Mouse (Mus musculus) CH12.LX (cell line): ENCODE data around the gene Trim71. TPM values are rescaled to one million over a fixed set of nuclear protein-coding genes. Genes with fewer than 3 reads are reported as not detected.

Experiments used
- DNase-seq: peaks from one replicate; pipeline ENCODE4 v3.0.0-alpha.2; 2013; ENCODE audit errors: extremely low read depth
- H3K27ac ChIP-seq: 2 replicates; pipeline ENCODE4 v1.5.1; 2012; ENCODE audit warnings: low read depth, mild to moderate bottlenecking, control low read depth, moderate library complexity; ENCODE audit not compliant: insufficient read depth
- H3K27me3 ChIP-seq: replicated peaks from 2 replicates; pipeline ENCODE3; 2012; ENCODE audit warnings: inconsistent platforms
- H3K36me3 ChIP-seq, 2 experiments: replicated peaks in 1 of 2; 2 replicates each; pipeline versions ENCODE3 to v1.6.1; 2012; ENCODE audit warnings: inconsistent platforms in 1 of 2, low read length in 1 of 2, mild to moderate bottlenecking in 1 of 2, mixed read lengths in 1 of 2, moderate library complexity in 1 of 2; ENCODE audit not compliant: control insufficient read depth in 1 of 2, insufficient read depth in 1 of 2
- H3K4me1 ChIP-seq, 2 experiments: 2 replicates each; pipeline ENCODE4 v1.6.1; 2012; ENCODE audit warnings: inconsistent platforms in 1 of 2, moderate library complexity in 1 of 2; ENCODE audit not compliant: insufficient read depth in 2 of 2, control insufficient read depth in 1 of 2
- H3K4me2 ChIP-seq: 2 replicates; pipeline ENCODE4 v1.6.1; 2012; ENCODE audit warnings: low read depth, mild to moderate bottlenecking, control low read depth; ENCODE audit not compliant: poor library complexity, insufficient read depth, severe bottlenecking
- H3K4me3 ChIP-seq, 3 experiments: fragments of 150-350 bp in 1 of 3; sonication (generic) in 1 of 3; replicated peaks in 1 of 3; 2 replicates each; pipeline versions ENCODE3 to v1.5.1; 2011 to 2012; ENCODE audit warnings: low read depth in 2 of 3, low read length in 2 of 3, mild to moderate bottlenecking in 2 of 3, moderate library complexity in 2 of 3, control low read depth in 1 of 3, improper control_type of control experiment in 1 of 3, inconsistent platforms in 1 of 3, mixed read lengths in 1 of 3; ENCODE audit not compliant: poor library complexity in 1 of 3
- H3K79me2 ChIP-seq: replicated peaks from 2 replicates; pipeline ENCODE4 v1.6.1; 2012; ENCODE audit warnings: mild to moderate bottlenecking, moderate library complexity; ENCODE audit not compliant: control insufficient read depth, poor library complexity, insufficient read depth, severe bottlenecking; ENCODE audit errors: extremely low read depth
- H3K9ac ChIP-seq: 2 replicates; pipeline ENCODE4 v1.6.1; 2012; ENCODE audit warnings: low read depth, mild to moderate bottlenecking, control low read depth, moderate library complexity; ENCODE audit not compliant: insufficient read depth
- H3K9me3 ChIP-seq: replicated peaks from 2 replicates; pipeline ENCODE3; 2012; ENCODE audit warnings: low read length, inconsistent platforms, mixed read lengths
- BHLHE40 ChIP-seq: IDR thresholded peaks from 2 replicates; pipeline ENCODE4 v1.6.1; 2011; ENCODE audit warnings: mild to moderate bottlenecking, low read depth, low read length, improper control_type of control experiment
- CHD1 ChIP-seq: IDR thresholded peaks from 2 replicates; pipeline ENCODE4 v1.6.1; 2012; ENCODE audit warnings: low read depth, low read length, improper control_type of control experiment, inconsistent platforms
- CHD2 ChIP-seq: IDR thresholded peaks from 2 replicates; pipeline ENCODE4 v1.6.1; 2011; ENCODE audit warnings: low read length, improper control_type of control experiment
- CTCF ChIP-seq, 2 experiments: IDR thresholded peaks in 1 of 2; conservative IDR thresholded peaks in 1 of 2; 2 replicates each; pipeline ENCODE4 v1.5.1; 2011 to 2012; ENCODE audit warnings: low read depth in 2 of 2, low read length in 2 of 2, improper control_type of control experiment in 1 of 2, inconsistent platforms in 1 of 2, mild to moderate bottlenecking in 1 of 2, moderate library complexity in 1 of 2
- E2F4 ChIP-seq: IDR thresholded peaks from 2 replicates; pipeline ENCODE4 v1.6.1; 2011; ENCODE audit warnings: low read depth, low read length, improper control_type of control experiment; ENCODE audit not compliant: insufficient replicate concordance
- ELF1 ChIP-seq: IDR thresholded peaks from 2 replicates; pipeline ENCODE4 v1.6.1; 2014; ENCODE audit warnings: low read depth, mild to moderate bottlenecking, inconsistent platforms, low read length, improper control_type of control experiment
- EP300 ChIP-seq: IDR thresholded peaks from 2 replicates; pipeline ENCODE4 v1.6.1; 2011; ENCODE audit warnings: low read length, improper control_type of control experiment
- HCFC1 ChIP-seq: IDR thresholded peaks from 2 replicates; pipeline ENCODE4 v1.6.1; 2012; ENCODE audit warnings: low read depth, mild to moderate bottlenecking, inconsistent platforms, low read length, improper control_type of control experiment
- MEF2A ChIP-seq: IDR thresholded peaks from 2 replicates; pipeline ENCODE4 v1.6.1; 2014; ENCODE audit warnings: low read depth, mild to moderate bottlenecking, inconsistent platforms, low read length, improper control_type of control experiment, borderline replicate concordance
- MXI1 ChIP-seq: IDR thresholded peaks from 2 replicates; pipeline ENCODE4 v1.6.1; 2011; ENCODE audit warnings: mild to moderate bottlenecking, low read depth, low read length, improper control_type of control experiment
- MYC ChIP-seq: IDR thresholded peaks from 2 replicates; pipeline ENCODE4 v1.6.1; 2011; ENCODE audit warnings: low read depth, mild to moderate bottlenecking, improper control_type of control experiment, low read length
- PAX5 ChIP-seq: IDR thresholded peaks from 2 replicates; pipeline ENCODE4 v1.6.1; 2012; ENCODE audit warnings: low read length, inconsistent platforms, mixed read lengths
- RAD21 ChIP-seq: IDR thresholded peaks from 2 replicates; pipeline ENCODE4 v1.6.1; 2011; ENCODE audit warnings: low read depth, mild to moderate bottlenecking, low read length, improper control_type of control experiment, moderate library complexity
- RCOR1 ChIP-seq: conservative IDR thresholded peaks from 2 replicates; pipeline ENCODE4 v1.6.1; 2012; ENCODE audit warnings: low read depth, mild to moderate bottlenecking, inconsistent platforms, low read length, improper control_type of control experiment
- SMC3 ChIP-seq: IDR thresholded peaks from 2 replicates; pipeline ENCODE4 v1.6.1; 2011; ENCODE audit warnings: low read depth, low read length, improper control_type of control experiment
- TBP ChIP-seq: conservative IDR thresholded peaks from 2 replicates; pipeline ENCODE4 v1.6.1; 2011; ENCODE audit warnings: low read depth, low read length, improper control_type of control experiment
- TCF12 ChIP-seq: IDR thresholded peaks from 2 replicates; pipeline ENCODE4 v1.6.1; 2014; ENCODE audit warnings: low read depth, mild to moderate bottlenecking, inconsistent platforms, low read length, improper control_type of control experiment
- ZNF384 ChIP-seq: IDR thresholded peaks from 2 replicates; pipeline ENCODE4 v1.6.1; 2012; ENCODE audit warnings: low read depth, low read length, improper control_type of control experiment, inconsistent platforms
- dilution Hi-C: fragments of 300-500 bp; cut with MboI; formaldehyde crosslinking; loops from 2 replicates; pipeline ENCODE4 v1.14.3; 2020; ENCODE audit warnings: low sequenced_read_pairs; ENCODE audit not compliant: extremely low pct_unique_long_range_greater_than_20kb, extremely low pct_ligation_motif_present
- in situ Hi-C: fragments of 300-500 bp; cut with MboI; formaldehyde crosslinking; loops from 3 replicates; pipeline ENCODE4 v1.14.3; 2019; ENCODE audit warnings: low sequenced_read_pairs, low pct_ligation_motif_present, low pct_unique_long_range_greater_than_20kb, mixed read lengths
- polyA plus RNA-seq: library from polyadenylated mRNA; unstranded; fragments of >175 nt; gene quantifications from 2 replicates; pipeline ENCODE4 v1.2.1, GENCODE M21; 2012; ENCODE audit warnings: low read depth; ENCODE audit not compliant: insufficient read length
- total RNA-seq, 2 experiments: library from RNA; depleted of rRNA; stranded (reverse); fragments of 300-350 nt in 1 of 2; fragments of >200 nt in 1 of 2; gene quantifications; 2 replicates each; pipeline ENCODE4 v1.2.3; 2012 to 2014

Gene Trim71
- under 0.01 and 0.04 TPM in 2 replicates for total RNA-seq (2012; rRNA removed)
- total RNA-seq (2014; rRNA removed): not detected in 2 replicates
- 0.03 TPM in 1 of 2 replicates, not detected in the other for polyA plus RNA-seq

DNA sequence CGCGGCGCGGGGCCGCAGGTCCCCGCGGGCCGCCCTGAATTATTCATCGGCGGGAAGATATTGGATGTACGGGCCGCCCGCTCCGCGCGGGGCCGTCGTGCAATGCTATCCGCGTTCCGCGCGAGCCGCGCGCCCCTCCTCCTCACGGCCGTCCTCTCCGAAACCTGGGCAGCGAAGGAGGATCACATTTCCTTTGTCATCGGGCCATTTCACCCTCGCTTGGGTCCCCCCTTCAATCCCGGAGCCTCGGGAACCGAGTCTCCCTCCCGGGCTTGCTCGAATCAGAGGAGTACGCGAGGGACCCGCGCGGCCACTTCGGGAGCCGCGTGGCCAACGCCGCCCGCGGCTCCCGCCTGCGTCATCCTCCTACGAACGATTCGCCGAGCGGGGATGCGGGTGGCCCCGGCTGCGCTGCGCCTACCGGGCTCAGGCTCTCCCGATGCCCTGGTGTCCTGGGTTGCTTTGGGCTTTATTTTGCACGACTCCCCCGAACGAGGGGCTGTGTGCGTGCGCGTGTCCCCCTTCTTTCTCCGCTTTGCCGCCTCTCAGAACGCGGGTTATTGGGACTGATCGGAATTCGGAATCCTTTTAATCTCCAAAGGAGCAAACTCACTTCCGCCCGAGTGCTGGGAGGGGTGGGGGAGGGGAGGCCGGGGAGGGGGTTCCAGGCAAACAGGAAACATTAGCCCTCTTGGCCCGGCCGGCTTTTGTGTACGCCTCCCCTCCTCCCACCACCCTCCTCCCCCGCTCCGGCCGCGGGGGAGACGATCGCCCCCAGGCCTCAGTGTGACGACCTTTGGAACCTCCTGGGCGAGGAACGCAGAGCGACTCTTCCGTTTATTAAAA, at the start of gene Trim71:
Gene Trim71 (minus strand): TSS at position 609 of the 846 bp plus-strand sequence.
- no peaks in the 10 kb centered on the region for H3K27me3 ChIP-seq
- H3K9me3 ChIP-seq: peaks cover 26% of the 10 kb centered on the region
- no peaks in the 10 kb centered on the region for H3K36me3 ChIP-seq
- no peak within 1 kb of the TSS for H3K4me2 ChIP-seq
- TF ChIP-seq PAX5: no peak
- no peak for TF ChIP-seq EP300
- TF ChIP-seq, all 38 proteins: peak for 0
- no peak within 1 kb of the TSS for H3K27ac ChIP-seq
- no peaks in the 10 kb centered on the region for H3K79me2 ChIP-seq
- H3K4me1 ChIP-seq: no peaks in the 10 kb centered on the region
- H3K9ac ChIP-seq: no peak within 1 kb of the TSS
- DNase-seq: no peak
- no peak within 1 kb of the TSS for H3K4me3 ChIP-seq
- dilution Hi-C loops (no loop called here), in situ Hi-C loops (no loop called here)

DNA sequence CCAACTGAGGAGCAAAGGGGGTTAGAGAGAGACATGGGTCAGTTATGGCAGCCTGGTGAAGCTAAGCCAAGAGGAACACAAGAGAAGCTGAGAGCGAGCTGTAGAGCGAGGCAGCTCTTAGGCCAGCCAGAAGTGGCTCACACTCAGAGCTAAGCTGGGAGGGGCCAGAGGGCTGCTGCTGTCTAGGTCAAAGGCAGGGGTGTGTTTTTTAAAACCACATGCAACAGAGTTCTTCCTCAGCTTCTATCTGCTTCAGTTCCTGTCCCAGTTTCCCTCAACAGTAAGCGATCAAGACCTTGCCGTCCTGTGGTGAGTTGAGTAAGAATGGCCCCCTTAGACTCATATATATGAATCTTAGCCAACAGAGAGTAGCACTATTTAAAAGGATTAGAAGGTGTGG, 48.9 kb upstream of the Trim71 start:
- in situ Hi-C loops (no loop called here), dilution Hi-C loops (no loop called here)
- H3K4me1 ChIP-seq: 0 out of 4 replicates have a peak, but pooled peaks cover 0 to 7% of the 10 kb centered on the region in 2 experiments
- H3K36me3 ChIP-seq: peaks cover 62 to 78% of the 10 kb centered on the region in 2 experiments
- H3K79me2 ChIP-seq: no peaks in the 10 kb centered on the region
- no peak overlapping the region for H3K9ac ChIP-seq
- no peaks in the 10 kb centered on the region for H3K27me3 ChIP-seq
- DNase-seq: no peak
- no peaks in the 10 kb centered on the region for H3K9me3 ChIP-seq
- H3K27ac ChIP-seq: no peak overlapping the region
- TF ChIP-seq RAD21: no peak
- no peak for TF ChIP-seq ZNF384
- TF ChIP-seq MEF2A: no peak
- no peak for TF ChIP-seq BHLHE40
- TF ChIP-seq TCF12: no peak
- TF ChIP-seq TBP: no peak
- TF ChIP-seq PAX5: no peak
- TF ChIP-seq CHD2: no peak
- no peak for TF ChIP-seq ELF1
- TF ChIP-seq E2F4: no peak
- no peak for TF ChIP-seq MXI1
- no peak for TF ChIP-seq MYC
- TF ChIP-seq HCFC1: no peak
- no peak for TF ChIP-seq SMC3
- no peak for TF ChIP-seq CTCF (conservative IDR thresholded peaks at IDR 0.05 in 1 of 2, IDR thresholded peaks at IDR 0.05 in 1 of 2; ENCODE audit: low read depth in 2 of 2, low read length in 2 of 2)
- no peak for TF ChIP-seq CHD1
- no peak for TF ChIP-seq RCOR1
- no peak overlapping the region for H3K4me2 ChIP-seq
- H3K4me3 ChIP-seq: no peak overlapping the region
